Mouse (Mus musculus) lung, adult 10 weeks (tissue): ENCODE measurements around the gene Tcf20. TPM values are rescaled to one million over a fixed set of nuclear protein-coding genes. Genes with fewer than 3 reads are reported as not detected.

Experiments
- polyA plus RNA-seq: library from polyadenylated mRNA; stranded (reverse); fragments of 350-450 nt; fragmentation: Illumina TruSeq; extraction: RNeasy Lipid Tissue Mini Kit (QIAGEN cat#74804); gene quantifications from one replicate; pipeline ENCODE4 v1.2.3, GENCODE M21; 2014; ENCODE audit warnings: low read depth, low replicate concordance; ENCODE audit not compliant: insufficient read depth

Gene Tcf20
- polyA plus RNA-seq = 5.8 TPM

DNA sequence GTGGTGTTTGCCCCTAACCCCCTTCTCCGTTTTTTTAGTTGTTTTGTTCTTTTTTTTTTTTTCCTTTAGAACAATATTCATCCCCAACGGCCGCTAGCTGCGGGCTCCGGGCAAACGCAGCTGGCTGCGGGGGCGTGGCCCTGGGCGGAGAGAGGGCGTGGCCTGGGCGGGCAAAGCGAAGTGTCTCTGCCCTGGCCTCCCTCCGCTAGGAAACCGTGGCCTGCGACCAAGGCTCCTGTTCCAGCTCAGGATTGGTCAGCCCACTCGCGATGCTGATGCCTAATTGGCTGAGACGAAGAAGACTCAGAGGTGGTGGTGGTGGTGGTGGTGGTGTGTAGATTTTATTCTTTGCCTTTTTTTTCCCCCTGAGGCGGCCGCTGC is at the start of gene Tcf20:
Gene Tcf20 (minus strand): TSS at position 141 of the 381 bp plus-strand sequence.

GRCm38 (mm10) chr15:83032981-83033541 is 45.4 kb upstream of the Tcf20 start, which contains the start of gene Nfam1:
Nfam1 (minus strand) TSS chr15:83033306.

DNA sequence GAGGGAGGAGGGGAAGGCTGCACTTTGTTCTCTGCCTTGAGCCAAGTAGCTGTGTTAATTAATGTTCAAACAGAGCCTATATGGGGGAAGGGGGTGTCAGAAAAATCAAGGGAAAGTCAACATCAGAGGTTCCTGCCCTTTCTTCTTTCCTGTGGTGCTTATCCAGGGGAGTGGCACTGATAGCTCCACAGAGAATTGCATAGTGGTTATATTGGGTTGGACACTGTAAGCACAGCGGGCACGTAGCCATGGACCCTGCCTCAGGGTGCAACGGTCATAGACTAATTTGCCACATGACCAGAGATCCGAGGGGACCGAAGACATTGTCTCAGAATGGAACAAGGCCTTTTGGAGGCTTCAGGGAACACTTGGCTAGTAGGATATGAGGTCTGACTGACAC is 193.4 kb downstream of the Tcf20 start, which contains the start of gene Cyp2d26:
Gene Cyp2d26 (minus strand): TSS at position 18 of the 400 bp plus-strand sequence.

GRCm38 (mm10) chr15:82763631-82764420 is 223.8 kb downstream of the Tcf20 start, which contains the start of gene Cyp2d40:
Cyp2d40 (minus strand) TSS chr15:82764183.

Other genes starting within 250 kb of the Tcf20 start
- not detected for gene Cyp2d40, start 223.7 kb downstream of the Tcf20 start, polyA plus RNA-seq
- gene Cyp2d26, start 193.6 kb downstream of the Tcf20 start, polyA plus RNA-seq = not detected
- 12.2 TPM for gene Nfam1, start 45.4 kb upstream of the Tcf20 start, polyA plus RNA-seq
- gene Serhl, start 101.6 kb upstream of the Tcf20 start, polyA plus RNA-seq = 27.0 TPM
- gene Rrp7a, start 134.9 kb upstream of the Tcf20 start, polyA plus RNA-seq = 37.0 TPM
- gene Poldip3, start 161.5 kb upstream of the Tcf20 start, polyA plus RNA-seq = 25.2 TPM
- 222 TPM for gene Cyb5r3, start 184.7 kb upstream of the Tcf20 start, polyA plus RNA-seq